Mouse (Mus musculus) MN1 (cell line): ENCODE results near the gene Cacna1c.
A peak's percentile ranks its signal among the peaks of the same experiment; 100 is the strongest.
"Not testable (repeated sequence)": the region's sequence is repeated elsewhere in the genome, so short reads cannot be mapped to it uniquely, and the experiment has no call there.

Experiments
- DNase-seq: peaks from one replicate; pipeline ENCODE4 v3.0.0-alpha.2; 2016; ENCODE audit warnings: low spot score

Gene Cacna1c

DNA sequence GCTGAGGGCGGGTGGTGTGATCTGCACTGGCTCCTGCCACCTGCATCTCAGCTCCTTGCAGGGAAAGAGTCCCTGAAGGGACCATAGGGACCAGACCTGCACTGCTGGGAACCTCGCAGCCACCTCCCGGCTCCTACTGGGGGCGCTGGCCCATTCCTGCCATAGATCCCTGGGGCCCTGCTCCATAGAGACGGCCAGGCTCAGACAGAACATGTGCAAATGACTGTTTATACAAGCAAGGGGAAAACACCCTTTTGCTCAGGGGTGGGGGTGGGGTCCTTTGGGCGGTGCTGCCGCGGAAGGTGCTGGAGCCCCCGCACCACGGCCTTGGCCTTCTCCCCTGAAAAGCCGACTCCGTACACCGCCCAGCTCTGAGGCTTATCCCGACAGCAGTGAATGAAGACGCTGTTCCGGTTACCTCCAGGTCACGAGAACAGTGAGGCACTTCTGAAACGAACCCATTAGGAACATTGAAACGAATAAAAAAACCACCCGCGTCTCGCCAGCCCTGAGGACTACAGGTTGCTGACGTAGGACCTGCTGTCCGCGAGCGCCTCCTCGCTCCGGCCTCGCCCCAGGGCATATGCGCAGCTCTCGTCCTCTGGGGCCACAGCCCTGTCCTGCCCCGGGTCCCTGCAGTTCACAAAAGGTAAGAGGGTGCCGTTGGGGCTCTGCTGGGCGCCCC is 602.7 kb downstream of the Cacna1c start:
- no peak for DNase-seq

- DNase-seq, result no peak
These were observed 603.4 kb downstream of the Cacna1c start for GRCm38 (mm10) chr6:118592662-118593376.

DNA sequence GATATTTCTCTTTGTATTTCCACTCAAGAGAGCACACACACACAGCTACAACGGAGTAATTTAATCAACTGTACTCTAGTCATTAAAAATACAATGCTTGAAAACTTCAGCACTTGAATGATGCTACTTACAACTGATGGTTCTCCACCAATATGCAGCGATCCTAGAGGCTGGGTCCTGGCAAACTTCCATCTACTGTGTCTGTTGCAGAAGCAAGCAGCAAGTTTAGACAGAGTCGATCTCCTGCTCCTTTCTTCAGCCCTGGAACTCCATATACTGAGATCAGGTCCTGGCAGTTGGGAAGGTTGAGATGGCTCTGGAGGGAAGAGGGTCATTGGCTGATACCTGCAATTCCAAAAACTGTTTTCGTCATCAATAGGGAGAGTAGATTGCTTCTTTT is 617.5 kb downstream of the Cacna1c start:
- DNase-seq, result not testable (repeated sequence)

DNA sequence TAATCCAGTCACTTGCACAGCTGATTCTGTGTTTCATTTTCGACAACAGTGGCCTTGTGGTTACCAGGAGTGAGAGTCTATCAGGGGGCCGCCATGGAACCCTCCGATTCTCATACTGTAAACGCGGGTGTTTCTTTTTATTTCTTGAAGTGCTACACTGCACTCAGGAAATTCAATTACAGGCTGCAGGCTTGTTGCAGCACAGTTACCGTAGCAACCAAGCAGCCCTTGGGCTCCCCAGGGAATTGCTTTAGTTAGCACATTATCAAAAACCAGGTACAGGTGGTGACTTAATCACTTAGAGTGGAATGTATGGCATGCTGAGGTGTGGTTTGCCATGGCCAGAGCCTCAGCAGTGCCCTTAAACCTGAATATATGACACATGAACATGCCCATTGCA is 621.9 kb downstream of the Cacna1c start:
- peak; percentile 59 for DNase-seq

DNA sequence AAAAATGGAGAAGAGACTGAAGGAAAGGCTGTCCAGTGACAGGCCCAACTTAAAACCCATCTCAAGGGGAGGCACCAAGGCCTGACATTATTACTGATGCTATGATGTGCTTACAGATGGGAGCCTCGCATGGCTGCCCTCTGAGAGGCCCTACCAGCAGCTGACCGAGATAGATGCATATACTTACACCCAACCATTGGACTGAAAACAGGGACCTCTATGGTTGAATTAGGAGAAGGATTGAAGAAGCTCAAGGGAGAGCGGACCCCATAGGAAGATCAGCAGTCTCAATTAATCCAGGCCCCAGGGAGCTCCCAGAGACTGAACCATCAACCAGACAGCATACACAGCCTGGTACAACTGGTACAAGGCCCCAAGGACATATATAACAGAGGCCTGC is 628.4 kb downstream of the Cacna1c start:
- DNase-seq, result no peak

DNA sequence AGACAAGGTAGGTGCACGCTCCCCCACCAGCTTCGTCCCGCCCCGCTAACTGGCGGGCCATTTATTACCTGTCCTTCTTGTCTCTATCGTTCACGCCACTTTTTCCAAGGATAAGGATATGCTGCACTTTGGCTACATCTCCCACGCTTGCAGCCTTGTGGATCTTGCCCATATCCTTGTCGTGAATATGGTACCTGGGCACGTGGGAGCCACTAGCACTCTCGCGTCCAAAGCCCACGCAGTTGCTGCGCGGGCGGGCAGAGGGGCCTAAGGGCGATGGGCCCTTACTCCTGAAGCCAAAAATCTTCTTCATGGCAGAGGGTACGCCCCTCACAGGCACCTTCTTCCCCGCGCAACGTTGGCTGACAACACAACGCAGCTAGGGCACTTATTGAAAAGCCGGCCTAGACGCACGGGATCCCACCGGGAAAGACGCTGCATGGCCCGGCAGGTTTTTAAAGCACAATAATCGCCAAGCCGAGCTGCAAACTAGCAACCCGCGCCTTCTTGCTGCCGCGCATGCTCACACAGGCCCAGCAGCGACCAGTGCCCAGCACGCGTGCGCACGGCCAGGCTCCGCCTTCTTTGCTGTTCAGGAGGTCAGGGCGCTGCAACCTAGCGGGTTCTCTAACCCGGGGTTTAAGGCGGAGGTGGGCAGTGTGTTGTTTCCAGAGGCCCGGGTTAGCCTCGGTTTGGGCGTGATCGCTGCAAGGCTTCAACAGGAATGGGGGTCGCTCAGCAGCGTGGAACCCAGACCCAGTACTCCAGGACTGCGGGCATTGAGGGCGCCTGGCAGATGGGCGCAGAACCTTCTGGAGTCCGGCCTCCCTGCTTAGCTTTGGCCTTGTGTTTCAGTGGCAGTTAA is 634.2 kb downstream of the Cacna1c start, which contains the start of gene Ankrd26:
TSS of gene Ankrd26 (minus strand) at position 482 of the 865 bp plus-strand sequence.
- DNase-seq, result peak; percentile 93

GRCm38 (mm10) chr6:118561225-118561624 is 635.0 kb downstream of the Cacna1c start:
- DNase-seq, result no peak

DNA sequence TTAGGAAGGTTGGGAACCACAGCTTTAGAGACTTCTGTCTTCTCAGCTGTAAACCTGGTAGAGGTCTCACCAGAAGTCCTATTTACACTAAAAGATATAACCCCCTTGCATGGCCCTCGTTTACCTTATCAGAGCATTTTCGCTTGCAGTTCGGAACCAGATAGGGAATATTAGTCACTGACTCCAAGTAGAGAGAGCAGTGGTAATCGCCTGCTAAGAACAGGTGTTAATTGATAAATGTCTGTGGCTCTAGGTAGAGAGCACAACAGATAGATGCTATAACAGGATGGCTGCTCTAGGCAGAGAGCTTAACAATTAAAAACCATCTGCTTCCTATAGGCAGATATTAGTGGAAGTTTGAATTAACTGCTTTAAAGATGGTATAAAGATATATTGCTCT is 657.6 kb downstream of the Cacna1c start:
- no peak for DNase-seq
